Mouse (Mus musculus) heart, adult 2 months (tissue): ENCODE results near the gene Vwa8. TPM values are rescaled to one million over a fixed set of nuclear protein-coding genes. Genes with fewer than 3 reads are reported as not detected.
"Not testable (repeated sequence)": the region's sequence is repeated elsewhere in the genome, so short reads cannot be mapped to it uniquely, and the experiment has no call there.

Source experiments
- DNase-seq, 2 experiments: peaks; one replicate each; pipeline ENCODE4 v3.0.0; 2021
- H3K27ac ChIP-seq: fragments of 200-600 bp; 2 replicates; pipeline ENCODE4 v1.8.1; 2022
- H3K27me3 ChIP-seq: fragments of 200-500 bp; 2 replicates; pipeline ENCODE4 v1.6.1; 2012; ENCODE audit warnings: mild to moderate bottlenecking, low read length, inconsistent platforms, mixed read lengths; ENCODE audit not compliant: control insufficient read depth, insufficient read depth
- H3K36me3 ChIP-seq: fragments of 200-500 bp; 2 replicates; pipeline ENCODE4 v1.6.1; 2012; ENCODE audit warnings: low read length, inconsistent platforms; ENCODE audit not compliant: control insufficient read depth, insufficient read depth
- H3K4me1 ChIP-seq: fragments of 200-500 bp; 2 replicates; pipeline ENCODE4 v1.6.1; 2011; ENCODE audit warnings: low read length; ENCODE audit not compliant: control insufficient read depth, insufficient read depth
- H3K4me3 ChIP-seq: fragments of 200-600 bp; 2 replicates; pipeline ENCODE4 v1.8.1; 2022
- H3K79me2 ChIP-seq: fragments of 200-500 bp; replicated peaks from 2 replicates; pipeline ENCODE4 v1.6.1; 2012; ENCODE audit warnings: mild to moderate bottlenecking, inconsistent platforms, low read length, moderate library complexity, mixed read lengths; ENCODE audit not compliant: control insufficient read depth, insufficient read depth
- H3K9ac ChIP-seq: fragments of 200-500 bp; 2 replicates; pipeline ENCODE4 v1.6.1; 2012; ENCODE audit warnings: low read depth, mild to moderate bottlenecking, control low read depth, inconsistent platforms, low read length, mixed read lengths
- CTCF ChIP-seq: fragments of 200-600 bp; IDR thresholded peaks from 2 replicates; pipeline ENCODE4 v1.8.1; 2022; ENCODE audit warnings: antibody characterized with exemption, mild to moderate bottlenecking, moderate library complexity
- EP300 ChIP-seq: fragments of 200-500 bp; IDR thresholded peaks from 2 replicates; pipeline ENCODE4 v1.6.1; 2011; ENCODE audit warnings: low read depth, low read length, control low read depth; ENCODE audit not compliant: insufficient read depth
- POLR2A ChIP-seq: fragments of 200-500 bp; IDR thresholded peaks from 2 replicates; pipeline ENCODE4 v1.6.1; 2011; ENCODE audit warnings: mild to moderate bottlenecking, low read depth, low read length, control low read depth; ENCODE audit not compliant: insufficient read depth
- WGBS: fragments of 180-500 bp; shearing (Covaris S2); methylation state at CpG from one replicate; pipeline ENCODE4 v1.1.7; 2018; 5-methylcytosine and 5-hydroxymethylcytosine counted together
- intact Hi-C: fragments of 180-260 bp; cut with DNase I; formaldehyde crosslinking; loops from one replicate; pipeline ENCODE4 v1.15.1; 2025
- polyA plus RNA-seq: library from polyadenylated mRNA; depleted of rRNA; stranded (reverse); fragments of >200 nt; gene quantifications from 2 replicates; pipeline ENCODE4 v1.2.3, GENCODE M21; 2012
- total RNA-seq, 2 experiments: library from RNA; stranded (reverse); gene quantifications; 2 replicates each; pipeline ENCODE4 v1.2.3; 2021

Gene Vwa8
- total and polyA plus RNA-seq, 3 experiments = 58.8 to 177 (median 150) TPM

GRCm38 (mm10) chr14:78993515-78993914, 144.7 kb downstream of the Vwa8 start:
- intact Hi-C loops = no loop called here

GRCm38 (mm10) chr14:78996359-78996758, 147.5 kb downstream of the Vwa8 start:
- Histone ChIP-seq H3K27ac (no peak overlapping the region), H3K9ac (no peak overlapping the region), H3K27me3 (no peaks in the 10 kb centered on the region), H3K36me3 (peaks cover 3% of the 10 kb centered on the region), H3K4me3 (no peak overlapping the region), H3K79me2 (no peaks in the 10 kb centered on the region), H3K4me1 (no peaks in the 10 kb centered on the region)
- no peak for DNase-seq
- WGBS = 97% methylated on average over 2 of the region's 2 CpGs
- intact Hi-C loops = no loop called here
- no peak for TF ChIP-seq POLR2A
- TF ChIP-seq EP300 = no peak
- TF ChIP-seq CTCF = no peak

More at GRCm38 (mm10) chr14:78993515-78993914, 144.7 kb downstream of the Vwa8 start:
- no peak for DNase-seq
- TF ChIP-seq CTCF = no peak
- no peak for TF ChIP-seq EP300
- TF ChIP-seq POLR2A = no peak
- H3K9ac ChIP-seq = no peak overlapping the region
- no peak overlapping the region for H3K4me3 ChIP-seq
- H3K27me3 ChIP-seq = no peaks in the 10 kb centered on the region
- no peak overlapping the region for H3K27ac ChIP-seq
- 45% methylated on average over 4 of the region's 4 CpGs for WGBS
- H3K4me1 ChIP-seq = peaks cover 1% of the 10 kb centered on the region
- no peaks in the 10 kb centered on the region for H3K79me2 ChIP-seq
- peaks cover 7% of the 10 kb centered on the region for H3K36me3 ChIP-seq

GRCm38 (mm10) chr14:79003576-79003975, 154.7 kb downstream of the Vwa8 start:
- Histone ChIP-seq H3K79me2 (no peaks in the 10 kb centered on the region), H3K27ac (no peak overlapping the region), H3K4me1 (no peaks in the 10 kb centered on the region; the same call in 1 of the 2 replicates), H3K36me3 (no peaks in the 10 kb centered on the region), H3K4me3 (no peak overlapping the region), H3K27me3 (no peaks in the 10 kb centered on the region), H3K9ac (no peak overlapping the region)
- no peak for DNase-seq
- WGBS = 86% methylated on average over 1 of the region's 1 CpGs
- intact Hi-C loops = no loop called here
- no peak for TF ChIP-seq POLR2A
- TF ChIP-seq CTCF = peak; percentile 74

- DNase-seq, intact Hi-C loops, H3K9ac ChIP-seq, H3K4me3 ChIP-seq, H3K27ac ChIP-seq, H3K36me3 ChIP-seq, H3K4me1 ChIP-seq, H3K79me2 ChIP-seq, H3K27me3 ChIP-seq: not testable (repeated sequence)
- WGBS = 87% methylated on average over 5 of the region's 5 CpGs
Measured at GRCm38 (mm10) chr14:79017710-79018109, 168.9 kb downstream of the Vwa8 start.

GRCm38 (mm10) chr14:79018564-79018963, 169.7 kb downstream of the Vwa8 start:
- intact Hi-C loops = no loop called here
- WGBS = 71% methylated on average over 4 of the region's 4 CpGs
- no peak for DNase-seq
- no peak overlapping the region for H3K4me3 ChIP-seq
- H3K79me2 ChIP-seq = no peaks in the 10 kb centered on the region
- H3K9ac ChIP-seq = no peak overlapping the region
- H3K36me3 ChIP-seq = no peaks in the 10 kb centered on the region; the same call in 1 of the 2 replicates
- TF ChIP-seq EP300 (no peak), CTCF (no peak), POLR2A (no peak)
- H3K27me3 ChIP-seq = no peaks in the 10 kb centered on the region
- H3K4me1 ChIP-seq = no peaks in the 10 kb centered on the region
- H3K27ac ChIP-seq = no peak overlapping the region

GRCm38 (mm10) chr14:79021725-79022124, 172.9 kb downstream of the Vwa8 start:
- Histone ChIP-seq H3K4me3 (no peak overlapping the region), H3K27ac (no peak overlapping the region), H3K36me3 (no peaks in the 10 kb centered on the region; the same call in 1 of the 2 replicates), H3K27me3 (no peaks in the 10 kb centered on the region), H3K9ac (no peak overlapping the region), H3K4me1 (no peaks in the 10 kb centered on the region), H3K79me2 (no peaks in the 10 kb centered on the region)
- no peak for DNase-seq
- 66% methylated on average over 7 of the region's 7 CpGs for WGBS
- intact Hi-C loops = no loop called here
- TF ChIP-seq POLR2A = no peak
- TF ChIP-seq CTCF = no peak
- TF ChIP-seq EP300 = no peak

GRCm38 (mm10) chr14:79028996-79029575, 180.2 kb downstream of the Vwa8 start:
- Histone ChIP-seq H3K27ac (no peak overlapping the region), H3K36me3 (no peaks in the 10 kb centered on the region; the same call in 1 of the 2 replicates), H3K79me2 (no peaks in the 10 kb centered on the region), H3K4me1 (no peaks in the 10 kb centered on the region; the same call in 1 of the 2 replicates), H3K4me3 (no peak overlapping the region), H3K27me3 (no peaks in the 10 kb centered on the region), H3K9ac (no peak overlapping the region)
- intact Hi-C loops = no loop called here
- 93% methylated on average over 3 of the region's 3 CpGs for WGBS
- TF ChIP-seq CTCF (no peak), POLR2A (no peak), EP300 (no peak)
- no peak for DNase-seq
